Mouse (Mus musculus) heart, embryonic 12.5 days (tissue): Measurements from ENCODE around the gene Fbxw4. TPM values are rescaled to one million over a fixed set of nuclear protein-coding genes. Genes with fewer than 3 reads are reported as not detected.

Experiments used
- ATAC-seq: fragments of 200-750 bp; cut with Nextera tagmentation; 2 replicates; pipeline ENCODE4 v1.8.0; 2017; ENCODE audit warnings: moderate TSS enrichment, moderate library complexity; ENCODE audit not compliant: insufficient number of reproducible peaks, low FRiP score
- H3K27ac ChIP-seq: fragments of 300-500 bp; sonication (generic); 2 replicates; pipeline ENCODE4 v1.5.1; 2016; ENCODE audit warnings: mild to moderate bottlenecking, moderate library complexity; ENCODE audit not compliant: poor library complexity, severe bottlenecking
- H3K27me3 ChIP-seq: fragments of 300-500 bp; sonication (generic); replicated peaks from 2 replicates; pipeline ENCODE4 v1.6.1; 2016; ENCODE audit warnings: mild to moderate bottlenecking, moderate library complexity
- H3K36me3 ChIP-seq: fragments of 300-500 bp; sonication (generic); 2 replicates; pipeline ENCODE4 v1.6.1; 2016; ENCODE audit warnings: mild to moderate bottlenecking, moderate library complexity
- H3K4me1 ChIP-seq: fragments of 300-500 bp; sonication (generic); replicated peaks from 2 replicates; pipeline ENCODE4 v1.6.1; 2016; ENCODE audit warnings: mild to moderate bottlenecking
- H3K4me2 ChIP-seq: fragments of 300-500 bp; sonication (generic); 2 replicates; pipeline ENCODE4 v1.6.1; 2016; ENCODE audit warnings: mild to moderate bottlenecking, moderate library complexity
- H3K4me3 ChIP-seq: fragments of 300-500 bp; sonication (generic); 2 replicates; pipeline ENCODE4 v1.5.1; 2016; ENCODE audit warnings: mild to moderate bottlenecking
- H3K9ac ChIP-seq: fragments of 300-500 bp; sonication (generic); 2 replicates; pipeline ENCODE4 v1.6.1; 2016; ENCODE audit warnings: mild to moderate bottlenecking, moderate library complexity
- H3K9me3 ChIP-seq: fragments of 300-500 bp; sonication (generic); replicated peaks from 2 replicates; pipeline ENCODE4 v1.6.1; 2016; ENCODE audit warnings: mild to moderate bottlenecking, moderate library complexity
- WGBS: fragments of 180-500 bp; shearing (Covaris S2); methylation state at CpG from one replicate; pipeline ENCODE4 v1.1.7; 2016; 5-methylcytosine and 5-hydroxymethylcytosine counted together
- polyA plus RNA-seq: library from polyadenylated mRNA; unstranded; fragments of >200 nt; fragmentation: Nextera tagmentation; extraction: Ambion mirVana; gene quantifications from 2 replicates; pipeline ENCODE4 v1.2.1, GENCODE M21; 2016

Fbxw4 gene
- polyA plus RNA-seq, 1 experiment from 2014 or later: 4.8 TPM

- WGBS: 7% methylated on average over 16 of the region's 16 CpGs
- H3K27ac ChIP-seq: no peak overlapping the region
These were observed 16.7 kb upstream of the Fbxw4 start for GRCm38 (mm10) chr19:45676723-45677269.

GRCm38 (mm10) chr19:45675720-45676581 is 15.8 kb upstream of the Fbxw4 start:
- Histone ChIP-seq H3K9me3 (0 out of 2 replicates have a peak, but pooled peaks cover 3% of the 10 kb centered on the region), H3K9ac (peak overlapping the region; percentile 51), H3K27ac (no peak overlapping the region), H3K36me3 (no peaks in the 10 kb centered on the region), H3K4me3 (peak overlapping the region; percentile 49), H3K4me1 (peaks cover 9% of the 10 kb centered on the region), H3K4me2 (peak overlapping the region; percentile 81), H3K27me3 (peaks cover 8% of the 10 kb centered on the region)
- ATAC-seq: no peak
- WGBS: under 1% methylated on average over 38 of the region's 38 CpGs

More at GRCm38 (mm10) chr19:45676723-45677269, 16.7 kb upstream of the Fbxw4 start:
- Histone ChIP-seq H3K36me3 (no peaks in the 10 kb centered on the region), H3K4me1 (peaks cover 9% of the 10 kb centered on the region), H3K4me2 (peak overlapping the region; percentile 81), H3K27me3 (peaks cover 8% of the 10 kb centered on the region), H3K4me3 (peak overlapping the region; percentile 49), H3K9me3 (0 out of 2 replicates have a peak, but pooled peaks cover 3% of the 10 kb centered on the region), H3K9ac (peak overlapping the region; percentile 51)
- no peak for ATAC-seq

GRCm38 (mm10) chr19:45675196-45675595 is 15.1 kb upstream of the Fbxw4 start:
- no peak for ATAC-seq
- Histone ChIP-seq H3K27me3 (peaks cover 8% of the 10 kb centered on the region), H3K36me3 (no peaks in the 10 kb centered on the region), H3K4me3 (no peak overlapping the region), H3K4me2 (no peak overlapping the region), H3K9me3 (0 out of 2 replicates have a peak, but pooled peaks cover 3% of the 10 kb centered on the region), H3K4me1 (peaks cover 2% of the 10 kb centered on the region), H3K27ac (no peak overlapping the region), H3K9ac (no peak overlapping the region)
- WGBS: 26% methylated on average over 5 of the region's 5 CpGs

- no peak overlapping the region for H3K9ac ChIP-seq
- H3K36me3 ChIP-seq: no peaks in the 10 kb centered on the region
- no peak for ATAC-seq
- H3K4me1 ChIP-seq: peaks cover 2% of the 10 kb centered on the region
- H3K9me3 ChIP-seq: 0 out of 2 replicates have a peak, but pooled peaks cover 3% of the 10 kb centered on the region
- no peak overlapping the region for H3K4me2 ChIP-seq
- peaks cover 8% of the 10 kb centered on the region for H3K27me3 ChIP-seq
- no peak overlapping the region for H3K27ac ChIP-seq
- 88% methylated on average over 9 of the region's 9 CpGs for WGBS
- H3K4me3 ChIP-seq: no peak overlapping the region
These were observed 12.9 kb upstream of the Fbxw4 start for GRCm38 (mm10) chr19:45672971-45673370.

GRCm38 (mm10) chr19:45668986-45669385 is 8.9 kb upstream of the Fbxw4 start:
- Histone ChIP-seq H3K27ac (no peak overlapping the region), H3K4me2 (no peak overlapping the region), H3K4me3 (no peak overlapping the region), H3K4me1 (no peaks in the 10 kb centered on the region), H3K9me3 (0 out of 2 replicates have a peak, but pooled peaks cover 3% of the 10 kb centered on the region), H3K9ac (no peak overlapping the region), H3K36me3 (no peaks in the 10 kb centered on the region), H3K27me3 (peaks cover 4% of the 10 kb centered on the region; the same call in 1 of the 2 replicates)
- no peak for ATAC-seq
- WGBS: 90% methylated on average over 4 of the region's 4 CpGs

- no peak overlapping the region for H3K27ac ChIP-seq
- no peak overlapping the region for H3K9ac ChIP-seq
- ATAC-seq: no peak
- H3K4me2 ChIP-seq: no peak overlapping the region
- H3K27me3 ChIP-seq: no peaks in the 10 kb centered on the region
- H3K36me3 ChIP-seq: no peaks in the 10 kb centered on the region
- H3K9me3 ChIP-seq: no peaks in the 10 kb centered on the region
- H3K4me1 ChIP-seq: peaks cover 11% of the 10 kb centered on the region
- 59% methylated on average over 2 of the region's 2 CpGs for whole genome bisulfite sequencing
- H3K4me3 ChIP-seq: no peak overlapping the region
These were observed 3.7 kb upstream of the Fbxw4 start for GRCm38 (mm10) chr19:45663851-45664250.

- WGBS: 20% methylated on average over 18 of the region's 18 CpGs
- peaks cover 32% of the 10 kb centered on the region for H3K4me1 ChIP-seq
- peak overlapping the region; percentile 84 for H3K4me3 ChIP-seq
- H3K9me3 ChIP-seq: no peaks in the 10 kb centered on the region
- H3K36me3 ChIP-seq: no peaks in the 10 kb centered on the region
- ATAC-seq: no peak
- H3K27me3 ChIP-seq: no peaks in the 10 kb centered on the region
- H3K27ac ChIP-seq: peak overlapping the region; percentile 94
- H3K4me2 ChIP-seq: peak overlapping the region; percentile 82
- peak overlapping the region; percentile 99 for H3K9ac ChIP-seq
These were observed 335 bp upstream of the Fbxw4 start for GRCm38 (mm10) chr19:45660503-45660790.

GRCm38 (mm10) chr19:45659301-45659737 is 793 bp downstream of the Fbxw4 start:
- Histone ChIP-seq H3K4me2 (peak overlapping the region; percentile 82), H3K4me1 (peaks cover 34% of the 10 kb centered on the region), H3K4me3 (peak overlapping the region; percentile 84), H3K9me3 (no peaks in the 10 kb centered on the region), H3K36me3 (no peaks in the 10 kb centered on the region), H3K9ac (peak overlapping the region; percentile 99), H3K27me3 (no peaks in the 10 kb centered on the region), H3K27ac (peak overlapping the region; percentile 94)
- 1% methylated on average over 18 of the region's 18 CpGs for WGBS
- peak; percentile 41; the same call in 1 of the 2 replicates for ATAC-seq

- 63% methylated on average over 10 of the region's 10 CpGs for WGBS
- peaks cover 34% of the 10 kb centered on the region for H3K4me1 ChIP-seq
- H3K9ac ChIP-seq: peak overlapping the region; percentile 99
- H3K4me3 ChIP-seq: peak overlapping the region; percentile 84
- H3K36me3 ChIP-seq: 0 out of 2 replicates have a peak, but pooled peaks cover 3% of the 10 kb centered on the region
- no peak for ATAC-seq
- no peaks in the 10 kb centered on the region for H3K9me3 ChIP-seq
- peak overlapping the region; percentile 82 for H3K4me2 ChIP-seq
- H3K27me3 ChIP-seq: no peaks in the 10 kb centered on the region
- H3K27ac ChIP-seq: peak overlapping the region; percentile 94
These were observed 1.4 kb downstream of the Fbxw4 start for GRCm38 (mm10) chr19:45658556-45659268.

- no peak overlapping the region for H3K4me3 ChIP-seq
- H3K4me1 ChIP-seq: peaks cover 40% of the 10 kb centered on the region
- no peaks in the 10 kb centered on the region for H3K27me3 ChIP-seq
- 77% methylated on average over 1 of the region's 1 CpGs for WGBS
- ATAC-seq: no peak
- no peak overlapping the region for H3K27ac ChIP-seq
- H3K36me3 ChIP-seq: 0 out of 2 replicates have a peak, but pooled peaks cover 3% of the 10 kb centered on the region
- no peak overlapping the region for H3K4me2 ChIP-seq
- H3K9ac ChIP-seq: no peak overlapping the region
- no peaks in the 10 kb centered on the region for H3K9me3 ChIP-seq
These were observed 2.3 kb downstream of the Fbxw4 start for GRCm38 (mm10) chr19:45657828-45658227.
